Mouse (Mus musculus) stomach, embryonic 14.5 days (tissue): ENCODE measurements around the gene Srgap3. TPM values are rescaled to one million over a fixed set of nuclear protein-coding genes. Genes with fewer than 3 reads are reported as not detected.

Experiments used
- ATAC-seq: fragments of 200-750 bp; cut with Nextera tagmentation; 2 replicates; pipeline ENCODE4 v1.8.0; 2017; ENCODE audit warnings: low read depth, moderate TSS enrichment; ENCODE audit not compliant: insufficient number of reproducible peaks, insufficient read depth, low FRiP score
- H3K27ac ChIP-seq: fragments of 300-500 bp; sonication (generic); 2 replicates; pipeline ENCODE4 v1.5.1; 2014; ENCODE audit warnings: mild to moderate bottlenecking, low read length, moderate library complexity, mixed read lengths
- H3K27me3 ChIP-seq: fragments of 300-500 bp; sonication (generic); 2 replicates; pipeline ENCODE4 v1.6.1; 2014; ENCODE audit warnings: low read length, control low read depth, mixed read lengths; ENCODE audit not compliant: control insufficient read depth, insufficient read depth
- H3K36me3 ChIP-seq: fragments of 300-500 bp; sonication (generic); 2 replicates; pipeline ENCODE4 v1.6.1; 2014; ENCODE audit warnings: mild to moderate bottlenecking, control low read depth, low read length, moderate library complexity, mixed read lengths; ENCODE audit not compliant: control insufficient read depth, insufficient read depth
- H3K4me1 ChIP-seq: fragments of 300-500 bp; sonication (generic); 2 replicates; pipeline ENCODE4 v1.6.1; 2014; ENCODE audit warnings: low read length, control low read depth, mixed read lengths; ENCODE audit not compliant: control insufficient read depth, insufficient read depth
- H3K4me2 ChIP-seq: fragments of 300-500 bp; sonication (generic); replicated peaks from 2 replicates; pipeline ENCODE4 v1.6.1; 2014; ENCODE audit warnings: low read depth, low read length, control low read depth
- H3K4me3 ChIP-seq: fragments of 300-500 bp; sonication (generic); 2 replicates; pipeline ENCODE4 v1.5.1; 2014; ENCODE audit warnings: low read depth, low read length, control low read depth
- H3K9ac ChIP-seq: fragments of 300-500 bp; sonication (generic); replicated peaks from 2 replicates; pipeline ENCODE4 v1.6.1; 2014; ENCODE audit warnings: low read depth, mild to moderate bottlenecking, control low read depth, low read length, moderate library complexity, mixed read lengths
- H3K9me3 ChIP-seq: fragments of 300-500 bp; sonication (generic); 2 replicates; pipeline ENCODE4 v1.6.1; 2016; ENCODE audit warnings: low read depth, low read length, control low read depth; ENCODE audit not compliant: control insufficient read depth
- WGBS: fragments of 180-500 bp; shearing (Covaris S2); extraction: QIAGEN DNeasy Blood & Tissue Kit; methylation state at CpG from one replicate; pipeline ENCODE4 v1.1.7; 2014; 5-methylcytosine and 5-hydroxymethylcytosine counted together
- polyA plus RNA-seq: library from polyadenylated mRNA; unstranded; fragments of >200 nt; fragmentation: Nextera tagmentation; extraction: Ambion mirVana; gene quantifications from 2 replicates; pipeline ENCODE4 v1.2.1, GENCODE M21; 2014

Srgap3 gene
- 13.3 and 15.3 TPM in 2 replicates for polyA plus RNA-seq

- Histone ChIP-seq H3K4me3 (peak within 1 kb of the TSS; percentile 69), H3K4me2 (peak within 1 kb of the TSS; percentile 75), H3K27me3 (no peaks in the 10 kb centered on the region), H3K27ac (peak within 1 kb of the TSS; percentile 70), H3K36me3 (no peaks in the 10 kb centered on the region), H3K4me1 (peaks cover 11% of the 10 kb centered on the region; the same call in 1 of the 2 replicates), H3K9ac (peak within 1 kb of the TSS; percentile 57), H3K9me3 (no peaks in the 10 kb centered on the region)
- WGBS, result under 1% methylated on average over 31 of the region's 31 CpGs
- peak; percentile 89 for ATAC-seq
Measured at GRCm38 (mm10) chr6:112946895-112947436, at the start of gene Srgap3. Srgap3 (minus strand) TSS chr6:112947266.

- ATAC-seq, result no peak
- Histone ChIP-seq H3K9me3 (no peaks in the 10 kb centered on the region), H3K4me1 (no peaks in the 10 kb centered on the region), H3K36me3 (no peaks in the 10 kb centered on the region), H3K27me3 (no peaks in the 10 kb centered on the region), H3K27ac (no peak overlapping the region), H3K4me2 (no peak overlapping the region), H3K4me3 (no peak overlapping the region), H3K9ac (no peak overlapping the region)
- 37% methylated on average over 1 of the region's 1 CpGs for WGBS
Measured at GRCm38 (mm10) chr6:112995708-112996107, 48.6 kb upstream of the Srgap3 start.

GRCm38 (mm10) chr6:112990119-112990518 lies 43.1 kb upstream of the Srgap3 start:
- 55% methylated on average over 1 of the region's 1 CpGs for WGBS
- Histone ChIP-seq H3K9ac (no peak overlapping the region), H3K4me1 (no peaks in the 10 kb centered on the region), H3K4me3 (no peak overlapping the region), H3K27me3 (no peaks in the 10 kb centered on the region), H3K9me3 (no peaks in the 10 kb centered on the region), H3K4me2 (no peak overlapping the region), H3K27ac (no peak overlapping the region), H3K36me3 (no peaks in the 10 kb centered on the region)
- no peak for ATAC-seq

GRCm38 (mm10) chr6:112985362-112986314 lies 38.6 kb upstream of the Srgap3 start:
- H3K36me3 ChIP-seq, result no peaks in the 10 kb centered on the region
- H3K27me3 ChIP-seq, result no peaks in the 10 kb centered on the region
- H3K9ac ChIP-seq, result no peak overlapping the region
- no peak overlapping the region for H3K4me2 ChIP-seq
- ATAC-seq, result no peak
- H3K4me1 ChIP-seq, result no peaks in the 10 kb centered on the region
- H3K27ac ChIP-seq, result no peak overlapping the region
- no peaks in the 10 kb centered on the region for H3K9me3 ChIP-seq
- 64% methylated on average over 9 of the region's 9 CpGs for whole genome bisulfite sequencing
- H3K4me3 ChIP-seq, result no peak overlapping the region

GRCm38 (mm10) chr6:112982241-112982640 lies 35.2 kb upstream of the Srgap3 start:
- 31% methylated on average over 7 of the region's 7 CpGs for WGBS
- Histone ChIP-seq H3K36me3 (no peaks in the 10 kb centered on the region), H3K9ac (no peak overlapping the region), H3K4me3 (no peak overlapping the region), H3K27ac (no peak overlapping the region), H3K27me3 (no peaks in the 10 kb centered on the region), H3K4me1 (no peaks in the 10 kb centered on the region), H3K4me2 (no peak overlapping the region), H3K9me3 (no peaks in the 10 kb centered on the region)
- ATAC-seq, result no peak

DNA sequence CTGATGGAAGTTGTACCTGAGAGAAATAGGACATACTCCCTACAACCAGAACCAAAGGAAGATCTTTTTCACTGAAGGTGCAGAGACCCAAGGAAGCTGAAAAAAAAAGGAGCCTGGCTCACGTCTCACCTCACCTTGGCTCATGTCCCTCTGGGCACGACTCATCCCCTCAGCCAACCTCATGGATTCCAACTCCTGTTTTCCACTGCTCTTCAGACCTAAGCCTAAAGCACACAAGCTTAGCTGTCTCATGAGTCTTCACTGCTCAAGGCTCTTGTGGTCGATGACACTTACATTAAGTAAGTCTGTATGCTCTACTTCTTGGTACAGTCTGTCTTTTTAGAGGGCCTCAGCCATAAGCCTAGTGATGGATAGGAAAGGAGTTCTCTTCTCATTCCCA lies 31.9 kb upstream of the Srgap3 start:
- Histone ChIP-seq H3K9me3 (no peaks in the 10 kb centered on the region), H3K4me3 (no peak overlapping the region), H3K4me2 (no peak overlapping the region), H3K9ac (no peak overlapping the region), H3K27ac (no peak overlapping the region), H3K4me1 (peaks cover 6% of the 10 kb centered on the region; the same call in 1 of the 2 replicates), H3K27me3 (no peaks in the 10 kb centered on the region), H3K36me3 (no peaks in the 10 kb centered on the region)
- 93% methylated on average over 3 of the region's 3 CpGs for WGBS
- ATAC-seq, result no peak

- 72% methylated on average over 4 of the region's 4 CpGs for WGBS
- Histone ChIP-seq H3K36me3 (no peaks in the 10 kb centered on the region), H3K27ac (no peak overlapping the region)
Measured at GRCm38 (mm10) chr6:112977246-112977645, 30.2 kb upstream of the Srgap3 start.

GRCm38 (mm10) chr6:112976541-112976940 lies 29.5 kb upstream of the Srgap3 start:
- Histone ChIP-seq H3K36me3 (no peaks in the 10 kb centered on the region), H3K4me2 (no peak overlapping the region), H3K9ac (no peak overlapping the region), H3K4me1 (peaks cover 30% of the 10 kb centered on the region), H3K27ac (no peak overlapping the region), H3K4me3 (no peak overlapping the region), H3K27me3 (no peaks in the 10 kb centered on the region), H3K9me3 (no peaks in the 10 kb centered on the region)
- ATAC-seq, result no peak

More at GRCm38 (mm10) chr6:112977246-112977645, 30.2 kb upstream of the Srgap3 start:
- Histone ChIP-seq H3K4me2 (no peak overlapping the region), H3K4me3 (no peak overlapping the region), H3K9me3 (no peaks in the 10 kb centered on the region), H3K27me3 (no peaks in the 10 kb centered on the region), H3K9ac (no peak overlapping the region), H3K4me1 (peaks cover 23% of the 10 kb centered on the region)
- ATAC-seq, result no peak
